Mouse (Mus musculus) A20 (cell line): ENCODE measurements around the gene Zfp367.

Source experiments
- DNase-seq: peaks from one replicate; pipeline ENCODE4 v3.0.0-alpha.2; 2011; ENCODE audit warnings: low read depth, low spot score

Gene Zfp367

DNA sequence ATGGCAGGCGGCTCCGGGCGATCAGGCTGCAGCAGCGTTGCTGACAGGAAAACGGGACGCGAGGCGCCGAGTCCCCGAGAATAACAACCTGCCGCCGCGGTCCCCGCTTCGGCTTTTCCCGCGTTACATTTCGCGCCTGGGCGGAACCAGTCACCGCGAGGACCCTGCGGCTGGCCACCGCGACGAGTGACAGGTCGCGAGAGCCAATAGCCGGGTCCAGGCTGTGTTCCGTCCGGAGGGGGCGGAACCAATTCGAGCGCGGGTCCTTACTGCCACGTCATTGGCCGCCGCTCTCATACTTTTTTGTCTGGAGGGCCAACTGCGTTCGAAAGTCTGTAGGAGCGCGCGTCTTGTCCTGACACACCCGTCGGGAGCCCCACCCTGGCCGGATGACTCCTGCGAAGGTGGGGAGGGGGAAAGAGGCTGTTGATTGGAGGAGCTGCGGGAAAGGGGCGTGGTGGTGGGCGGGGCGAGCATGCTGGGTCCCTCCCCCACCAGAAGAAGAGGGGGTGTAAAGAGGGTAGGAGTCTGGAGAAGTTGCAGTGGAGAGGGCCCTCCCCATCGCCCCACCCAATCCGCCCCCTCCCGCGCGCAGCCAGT lies at the start of gene Zfp367:
Gene Zfp367 (minus strand): TSS at position 120 of the 600 bp plus-strand sequence.
- peak; percentile 99 for DNase-seq

DNA sequence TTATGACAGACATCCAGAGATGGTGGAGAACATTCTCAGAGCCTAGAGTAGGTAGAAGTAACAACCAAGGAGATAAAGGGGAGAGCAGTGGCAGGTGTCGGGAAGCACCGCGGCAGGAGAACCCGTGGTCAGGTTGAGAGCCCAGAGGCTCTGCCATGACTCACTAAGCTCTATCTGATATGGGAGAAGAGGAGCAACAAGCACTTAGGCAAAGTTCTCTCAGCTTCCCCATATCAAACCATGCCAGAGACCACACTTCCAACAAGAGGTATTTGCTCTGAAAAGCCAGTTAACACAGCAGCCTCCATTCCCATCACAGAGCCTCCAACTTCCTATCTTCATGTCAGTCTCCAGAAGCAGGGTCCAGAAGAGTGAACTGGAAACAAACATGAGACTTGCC lies 47.9 kb upstream of the Zfp367 start:
- no peak for DNase-seq

DNA sequence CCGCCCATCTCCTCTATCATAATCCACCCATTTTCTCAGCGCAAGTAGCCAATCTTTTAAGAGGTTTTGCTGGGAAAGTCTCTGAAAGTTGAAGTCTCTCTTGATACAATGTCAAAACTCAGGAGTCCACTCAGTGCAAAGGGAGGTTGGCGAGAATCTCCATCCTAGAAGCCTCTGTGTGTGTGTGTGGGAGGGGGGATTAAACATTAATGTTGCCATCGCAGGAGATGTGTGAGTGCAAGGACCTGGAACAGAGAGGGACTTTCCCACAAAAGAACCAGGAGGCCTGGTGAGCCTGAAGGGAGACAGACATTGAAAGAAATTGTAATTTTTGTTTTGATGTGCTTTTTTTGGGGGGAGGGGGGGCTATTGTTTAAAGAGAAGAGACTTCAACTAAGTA lies 45.3 kb upstream of the Zfp367 start:
- DNase-seq = no peak

DNA sequence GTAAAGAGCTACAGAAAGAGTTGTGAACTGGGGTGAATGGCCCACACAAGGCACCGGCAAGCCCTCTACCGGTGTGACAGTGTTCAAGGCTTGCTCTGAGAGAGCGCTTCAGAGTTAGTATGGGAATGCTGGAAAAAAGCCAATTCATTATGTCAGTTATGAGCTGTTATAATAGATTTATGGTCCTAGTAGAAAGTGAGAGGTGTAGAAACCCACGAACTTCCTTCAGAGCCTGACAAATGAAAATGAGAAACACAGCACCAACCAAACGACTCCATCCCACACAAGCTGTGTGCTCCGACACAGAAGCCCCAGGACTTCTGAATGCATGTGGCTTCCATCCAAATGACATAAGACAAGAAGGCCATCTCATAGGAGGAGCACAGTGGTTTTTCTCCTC lies 44.9 kb upstream of the Zfp367 start:
- no peak for DNase-seq

DNA sequence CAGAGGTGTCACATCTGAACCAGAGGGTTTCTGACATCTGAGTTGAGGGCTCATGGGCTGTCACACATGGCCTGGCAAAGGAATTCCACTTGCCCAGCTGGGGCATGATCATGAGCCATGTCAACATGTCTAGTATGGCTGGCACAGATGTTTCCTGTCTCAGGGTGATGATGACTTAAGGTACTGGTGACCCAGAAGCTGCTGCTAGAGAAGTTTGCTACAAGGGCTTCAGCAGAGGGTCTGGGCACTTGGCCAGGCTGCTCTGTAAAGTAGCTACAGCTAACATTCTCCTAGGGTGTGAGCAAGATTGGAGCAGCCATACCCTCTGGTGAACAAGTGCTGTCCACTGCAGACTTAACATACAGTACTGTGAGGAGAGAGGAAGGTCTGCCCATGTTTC lies 34.1 kb upstream of the Zfp367 start:
- DNase-seq = peak; percentile 33

DNA sequence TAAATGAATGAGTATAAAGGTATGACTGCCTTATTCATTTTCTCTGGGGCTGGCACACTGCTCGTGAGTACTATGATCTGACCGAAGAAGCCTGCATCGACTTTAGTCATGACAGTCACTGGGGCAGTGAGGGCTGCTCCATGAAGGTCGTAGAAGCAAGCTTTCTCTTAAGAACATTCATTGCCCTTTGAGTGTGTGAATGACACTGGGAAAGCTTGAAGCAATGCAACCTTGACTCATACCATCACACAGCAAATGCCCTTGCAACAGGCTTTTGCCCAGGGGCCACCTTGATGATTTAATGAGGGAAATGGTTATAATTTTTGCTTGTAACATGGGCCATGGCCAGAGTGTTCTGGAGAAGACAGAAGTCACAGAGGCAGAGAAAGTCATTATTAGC lies 33.5 kb upstream of the Zfp367 start:
- no peak for DNase-seq

DNA sequence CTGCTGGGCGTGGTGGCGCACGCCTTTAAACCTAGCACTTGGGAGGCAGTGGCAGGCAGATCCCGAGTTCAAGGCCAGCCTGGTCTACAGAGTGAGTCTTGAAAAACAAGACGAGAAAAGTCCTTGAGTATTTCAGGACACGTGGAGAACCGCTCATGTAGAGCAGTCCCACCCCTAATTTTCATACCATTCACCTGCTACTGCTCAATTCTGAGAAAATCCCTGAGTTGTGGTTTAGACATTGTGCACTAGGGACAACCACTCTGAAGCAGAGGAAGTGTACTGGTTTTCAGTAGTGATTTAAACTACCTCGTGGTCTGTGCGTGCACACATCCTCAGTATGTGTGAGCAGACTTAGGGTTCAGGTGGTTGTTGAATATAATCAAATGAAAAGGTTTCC lies 32.6 kb upstream of the Zfp367 start:
- peak; percentile 66 for DNase-seq

DNA sequence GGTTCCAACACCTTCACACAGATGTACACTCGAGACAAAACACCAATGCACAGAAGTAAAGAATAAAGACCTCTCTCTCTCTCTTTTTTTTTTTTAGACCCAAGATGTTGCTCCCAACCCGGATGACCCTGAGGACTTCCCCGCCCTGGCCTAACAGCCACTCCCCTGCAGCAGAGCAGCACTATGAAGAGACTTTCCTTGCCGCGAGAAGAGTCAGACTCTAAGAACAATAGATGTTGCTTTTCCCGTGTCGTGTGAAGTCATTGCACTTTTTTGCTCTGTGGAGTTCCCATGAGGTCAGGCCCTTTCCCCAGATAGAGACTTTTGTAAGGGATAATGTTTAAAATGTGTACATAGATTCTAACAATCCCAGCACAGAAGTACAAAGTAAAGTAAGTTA lies 32.2 kb upstream of the Zfp367 start:
- DNase-seq = no peak

DNA sequence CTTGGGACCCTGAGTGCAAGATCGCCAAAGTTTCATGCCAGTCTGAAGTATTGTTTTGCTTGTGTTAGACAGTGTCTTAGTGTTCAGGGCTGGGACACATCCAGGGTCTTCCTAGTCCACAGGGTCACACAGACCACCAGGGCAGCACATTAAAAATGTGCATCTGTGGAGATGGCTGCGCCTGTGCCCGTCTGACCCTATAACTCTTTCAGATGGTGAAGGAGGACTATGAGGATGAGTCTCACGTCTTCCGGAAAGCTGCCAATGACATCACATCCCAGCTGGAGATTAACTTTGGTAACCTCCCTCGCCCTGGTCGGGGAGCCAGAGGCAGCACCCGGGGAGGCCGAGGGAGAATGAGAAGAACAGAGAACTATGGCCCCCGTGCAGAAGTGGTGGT lies 31.4 kb upstream of the Zfp367 start:
- DNase-seq = no peak

DNA sequence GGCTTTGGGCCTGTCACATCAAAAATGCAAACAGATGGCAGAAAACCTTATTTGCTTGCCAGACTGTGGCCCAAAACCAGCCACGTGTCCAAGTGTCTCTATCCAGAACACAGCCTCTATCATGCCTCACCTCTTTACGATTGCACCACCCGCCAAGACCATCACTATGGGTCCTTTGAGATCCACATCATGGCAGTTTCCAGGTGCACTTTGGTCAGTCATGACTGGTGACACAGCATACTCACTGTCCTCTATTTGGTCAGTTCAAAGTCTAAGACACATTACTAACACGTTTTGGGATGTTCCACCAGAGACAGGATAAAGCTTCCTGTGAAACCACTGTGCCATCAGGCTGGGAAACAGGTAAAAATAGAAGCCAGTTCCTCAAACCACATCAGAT lies 30.6 kb upstream of the Zfp367 start:
- DNase-seq = no peak

DNA sequence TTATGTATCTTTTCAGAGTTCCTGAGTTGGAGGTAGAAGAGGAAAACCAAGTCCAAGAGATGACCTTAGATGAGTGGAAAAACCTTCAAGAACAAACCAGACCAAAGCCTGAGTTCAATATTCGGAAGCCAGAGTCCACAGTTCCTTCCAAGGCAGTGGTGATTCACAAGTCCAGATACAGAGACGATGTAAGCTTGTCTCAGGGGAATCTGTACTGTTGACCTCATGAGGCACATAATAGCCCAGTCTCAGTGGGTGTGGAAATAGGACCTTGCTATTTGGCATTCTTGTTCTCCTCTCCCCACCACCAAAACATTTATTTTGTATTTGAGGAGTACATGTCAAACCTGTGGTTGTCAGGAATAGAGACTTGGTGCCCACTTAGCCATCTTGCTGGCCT lies 29.1 kb upstream of the Zfp367 start:
- DNase-seq = no peak

DNA sequence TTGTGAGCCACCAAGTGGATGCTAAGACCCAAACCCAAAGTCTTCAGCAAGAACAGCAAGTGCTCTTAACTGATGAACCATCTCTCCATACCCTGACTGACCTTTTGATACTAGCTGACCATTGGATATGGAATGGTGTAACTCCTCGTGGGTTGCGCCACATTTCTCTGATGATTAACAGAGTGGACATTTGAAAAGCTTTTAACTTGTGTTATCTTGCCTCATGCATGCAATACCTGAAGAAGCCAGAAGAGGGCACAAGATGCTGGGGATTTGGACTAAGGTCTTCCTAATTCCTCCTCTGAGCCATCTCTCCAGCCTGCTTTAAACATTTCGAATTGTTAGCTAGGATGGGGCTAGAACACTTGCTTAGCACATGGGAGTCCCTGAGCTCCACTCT lies 27.9 kb upstream of the Zfp367 start:
- DNase-seq = peak; percentile 76

DNA sequence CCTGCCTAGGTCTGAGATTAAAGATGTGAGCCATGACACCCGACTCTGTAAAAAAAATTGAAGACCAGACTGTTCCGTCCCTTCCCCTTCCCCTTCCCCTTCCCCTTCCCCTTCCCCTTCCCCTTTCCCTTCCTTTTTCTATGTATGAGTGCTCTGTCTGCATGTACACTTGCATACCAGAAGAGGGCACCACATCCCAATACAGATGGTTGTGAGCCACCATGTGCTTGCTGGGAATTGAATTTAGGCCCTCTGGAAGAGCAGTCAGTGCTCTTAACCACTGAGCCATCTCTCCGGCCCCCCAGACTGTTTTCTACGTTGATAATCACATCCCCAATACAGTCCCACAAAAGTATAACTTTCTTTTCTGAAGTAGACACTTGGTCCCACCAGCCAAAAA lies 27.3 kb upstream of the Zfp367 start:
- peak; percentile 80 for DNase-seq

DNA sequence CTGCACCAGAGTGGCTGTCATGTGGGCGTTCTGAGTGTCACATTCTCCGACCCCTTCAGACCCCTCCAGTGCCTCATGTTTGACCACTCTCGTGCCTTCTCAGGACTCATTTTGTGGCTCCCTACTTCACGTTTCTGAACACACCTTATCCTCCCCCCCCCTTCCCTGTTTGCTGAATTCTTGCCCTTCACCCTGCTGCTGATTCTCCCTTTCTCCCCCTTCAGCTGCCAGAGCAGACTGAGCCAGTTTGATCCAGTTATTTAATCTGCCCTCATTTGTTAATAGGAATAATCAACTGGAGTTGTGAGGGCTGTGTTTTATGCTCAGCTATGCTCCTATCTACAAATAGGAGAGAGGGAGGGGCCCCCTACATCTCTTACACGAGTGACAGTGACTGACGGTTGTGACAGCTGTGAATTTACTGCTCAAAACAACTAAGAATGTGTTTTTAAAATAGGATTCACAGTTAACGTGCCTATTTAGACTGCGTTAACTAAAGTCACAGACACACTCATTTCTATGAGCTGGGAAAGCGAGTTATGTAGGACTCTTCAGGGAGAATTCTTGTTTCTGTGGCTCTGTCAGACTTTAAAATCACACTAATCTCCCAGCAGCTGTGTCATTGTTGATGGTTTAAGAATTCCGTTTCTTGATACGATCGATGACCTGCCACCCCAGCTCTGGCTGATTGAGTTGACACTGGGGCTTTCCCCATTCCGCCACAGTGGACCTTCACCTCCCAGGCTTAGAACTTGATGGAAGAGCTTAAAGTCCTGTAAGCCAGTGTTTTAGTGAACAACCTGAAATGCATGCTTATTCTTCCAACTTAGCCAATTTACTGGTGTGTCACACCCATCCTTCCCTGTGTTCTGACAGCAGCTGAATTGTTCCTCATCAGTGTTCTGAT lies 26.0 kb upstream of the Zfp367 start:
- DNase-seq = no peak

DNA sequence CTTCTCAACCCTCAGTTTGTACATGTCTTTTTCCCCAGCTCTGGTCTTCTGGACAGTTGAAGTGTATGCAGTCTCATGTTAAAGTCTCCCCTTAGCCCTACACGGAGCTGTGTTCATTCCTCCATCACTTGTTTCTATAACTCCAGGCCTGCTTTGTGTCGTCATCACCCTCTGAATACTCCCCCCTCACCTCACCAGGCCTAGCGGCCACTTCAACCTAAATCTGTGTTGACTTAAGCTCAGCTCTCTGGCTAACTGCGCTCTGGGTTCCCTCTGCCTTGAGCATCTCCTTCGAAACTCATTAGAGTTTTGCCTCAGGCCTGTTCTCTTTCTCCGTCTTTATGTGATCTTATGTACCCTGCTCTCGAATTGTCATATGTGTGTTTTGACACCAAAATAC lies 25.0 kb upstream of the Zfp367 start:
- DNase-seq = no peak

DNA sequence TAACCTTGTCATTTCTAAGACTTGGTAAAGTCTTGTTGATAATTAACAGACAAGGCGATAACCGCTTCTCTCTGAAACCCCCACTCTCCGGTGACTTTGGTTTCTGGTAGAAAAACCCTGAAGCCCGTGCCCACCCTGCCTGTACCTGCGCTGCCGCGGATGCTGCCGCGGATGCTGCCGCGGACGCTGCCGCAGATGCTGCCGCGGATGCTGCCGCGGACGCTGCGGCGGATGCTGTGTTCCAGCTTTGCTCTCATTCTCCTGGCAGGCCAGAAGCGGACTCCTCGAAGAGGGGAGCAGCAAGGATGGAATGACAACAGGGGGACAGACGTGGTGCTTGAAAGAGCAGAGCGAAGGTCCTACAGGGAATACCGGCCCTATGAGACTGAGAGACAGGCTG lies 16.7 kb upstream of the Zfp367 start:
- no peak for DNase-seq

DNA sequence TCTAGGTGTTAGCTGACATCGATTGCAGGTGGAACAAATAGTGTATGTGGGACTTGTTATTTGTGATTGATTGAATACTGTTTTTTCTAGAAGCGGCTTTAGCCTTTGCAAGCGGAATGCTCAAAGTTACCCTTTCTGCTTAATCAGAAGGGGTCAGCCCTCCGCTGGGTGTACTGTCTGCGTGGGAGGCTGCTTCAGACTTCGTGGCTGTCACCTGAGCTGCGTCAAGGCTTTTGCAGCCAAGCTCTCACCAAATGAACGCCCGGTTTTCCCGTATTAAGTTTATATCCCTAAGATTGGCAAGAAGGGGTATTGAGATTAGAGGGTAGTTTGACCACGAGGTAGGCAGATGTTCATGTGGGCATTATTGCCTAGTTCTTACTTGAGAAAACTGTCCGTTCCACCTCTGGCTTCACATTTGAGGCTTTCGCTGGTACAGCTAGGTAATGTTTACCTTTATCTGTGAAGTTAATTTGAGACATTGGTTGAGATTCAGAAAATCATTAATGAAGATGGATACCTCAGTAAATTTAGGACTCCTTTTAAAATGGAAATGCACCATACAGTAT lies 10.2 kb upstream of the Zfp367 start:
- no peak for DNase-seq

DNA sequence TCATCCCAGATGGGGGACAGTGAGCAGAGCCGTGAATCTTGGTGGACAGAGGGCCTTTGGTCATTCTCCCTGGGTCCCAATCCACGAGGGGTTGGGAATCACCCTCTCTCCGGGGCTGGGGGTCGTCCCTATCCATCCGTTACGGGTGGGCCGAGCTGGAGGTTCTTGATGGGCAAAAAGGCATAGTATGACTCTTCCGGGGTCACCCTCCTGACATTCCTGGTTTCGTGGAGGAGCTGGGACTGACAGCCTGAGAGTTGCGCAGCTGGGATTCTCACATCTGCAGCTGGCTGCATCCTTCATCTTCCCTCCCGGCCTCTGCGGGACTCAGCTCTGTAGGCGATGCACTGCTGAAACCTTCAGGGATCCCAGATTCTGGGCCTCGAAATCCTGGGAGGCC lies 9.6 kb upstream of the Zfp367 start:
- no peak for DNase-seq

DNA sequence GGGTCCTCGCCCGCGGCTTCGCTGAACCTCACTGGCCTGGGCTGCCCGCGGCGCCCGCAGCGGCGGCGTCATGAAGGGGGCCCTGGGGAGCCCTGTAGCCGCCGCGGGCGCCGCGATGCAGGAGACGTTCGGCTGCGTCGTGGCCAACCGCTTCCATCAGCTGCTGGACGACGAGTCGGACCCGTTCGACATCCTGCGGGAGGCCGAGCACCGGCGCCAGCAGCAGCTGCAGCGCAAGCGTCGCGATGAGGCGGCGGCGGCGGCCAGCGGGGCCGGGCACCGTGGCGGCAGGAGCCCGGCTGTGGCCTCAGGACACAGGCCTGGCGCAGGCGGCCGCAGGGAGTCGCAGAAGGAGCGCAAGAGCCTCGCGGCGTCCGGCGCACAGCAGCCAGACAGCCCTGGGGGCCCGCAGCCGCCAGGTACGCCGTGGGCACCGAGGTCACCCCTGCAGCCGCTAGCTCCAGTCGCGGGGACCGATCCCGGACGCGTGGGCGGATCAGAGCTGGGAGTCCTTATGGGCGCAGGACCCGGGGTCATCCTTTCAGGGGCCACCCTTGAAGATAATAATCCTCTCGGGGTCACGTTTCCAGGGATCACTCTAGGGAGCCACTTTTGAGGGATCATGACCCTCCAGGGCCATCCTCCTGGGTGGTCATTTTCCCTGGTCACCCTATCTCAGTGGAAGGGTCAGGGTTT lies 9.1 kb upstream of the Zfp367 start:
- no peak for DNase-seq

DNA sequence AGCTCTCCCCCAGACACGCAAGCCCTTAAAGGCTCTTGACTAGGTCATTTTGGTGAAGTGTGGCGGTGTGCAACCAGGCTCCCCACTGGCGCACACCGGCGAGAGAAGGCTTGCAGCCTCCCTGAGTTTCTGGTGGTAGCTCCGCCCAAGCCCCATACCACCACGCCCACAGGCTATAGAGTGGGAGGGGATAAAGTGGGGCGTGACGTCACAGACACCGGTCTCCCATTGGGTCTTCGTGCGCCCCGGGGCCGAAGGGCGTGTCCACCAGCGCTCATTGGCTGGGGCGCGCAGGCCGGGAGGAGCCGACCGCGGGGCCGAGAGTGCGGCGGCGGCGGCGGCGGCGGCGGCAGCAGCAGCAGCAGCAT lies 8.5 kb upstream of the Zfp367 start, which contains the start of gene Habp4:
Gene Habp4 (plus strand): TSS at position 277 of the 368 bp plus-strand sequence.
- DNase-seq = peak; percentile 99

DNA sequence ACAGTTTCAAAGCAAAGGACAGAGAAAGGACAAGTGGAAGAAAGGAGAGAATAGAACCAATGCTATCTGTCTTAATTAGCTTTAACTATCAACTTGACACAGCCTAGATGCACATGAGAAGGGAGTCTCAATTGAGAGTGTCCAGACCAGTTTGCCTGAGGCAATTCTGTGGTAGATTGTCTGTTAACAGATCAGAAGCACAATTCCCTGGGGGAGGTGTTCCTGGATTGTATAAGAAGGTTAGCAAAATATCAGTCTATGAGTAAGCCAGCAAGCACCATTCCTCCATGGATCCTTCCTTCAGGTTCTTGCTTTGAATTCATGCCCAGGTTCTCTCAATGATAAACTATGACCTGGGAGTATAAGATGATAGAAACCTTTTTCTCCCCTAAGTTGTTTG lies 4.0 kb upstream of the Zfp367 start:
- DNase-seq = no peak

DNA sequence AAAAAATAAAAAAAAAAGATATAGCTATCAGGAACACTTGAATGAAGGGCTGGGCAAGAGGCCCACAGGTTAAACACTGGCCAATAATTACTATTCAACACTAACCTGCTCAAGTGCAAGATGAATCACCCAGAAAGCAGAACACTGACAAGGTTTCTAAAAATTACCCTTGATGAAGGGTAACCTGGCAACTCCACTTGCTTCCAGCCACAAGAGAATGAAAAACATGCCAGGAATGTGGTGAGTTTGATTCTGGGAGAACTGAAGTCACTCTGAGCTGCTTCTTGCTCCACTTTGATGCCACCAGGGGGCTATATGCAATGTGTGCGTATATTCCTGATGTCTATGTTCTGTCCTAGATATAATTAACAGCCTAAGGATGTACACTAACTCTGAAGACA lies 2.2 kb upstream of the Zfp367 start:
- peak; percentile 35 for DNase-seq
